In the genomic region with DNA sequence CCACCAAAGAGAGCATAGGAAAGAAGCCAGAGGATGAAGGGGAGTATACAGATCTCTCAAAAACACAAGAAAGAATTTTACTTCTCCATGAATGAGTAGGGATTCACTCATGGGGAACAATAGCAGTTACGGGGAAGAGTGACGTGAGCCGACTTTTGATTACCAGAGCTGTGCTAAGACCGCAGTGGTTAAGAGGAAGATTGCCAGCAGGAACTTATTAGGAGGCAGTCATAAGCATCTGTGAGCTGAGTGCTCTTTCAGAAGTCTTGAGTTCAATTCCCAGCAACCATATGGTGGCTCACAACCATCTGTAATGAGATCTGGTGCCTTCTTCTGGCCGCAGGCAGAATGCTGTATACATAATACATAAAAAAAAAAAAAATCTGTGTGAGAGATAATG, we compare ENCODE assay signal across 19 mouse cellular contexts. TPM values are rescaled to one million over a fixed set of nuclear protein-coding genes. Genes with fewer than 3 reads are reported as not detected.
DNase-seq lines count a peak whose midpoint lies in the region; ATAC-seq and TF ChIP-seq lines count a peak whose summit lies in the region.
"Had no signal": no experiment of that assay in that cellular context is flagged by ENCODE, and none has a peak within 500 bp of the region (broad histone marks: within the 10 kb centered on the region; RNA-seq: fewer than 3 reads in every experiment).

No protein-coding gene starts in this region.

- H3K36me3 ChIP-seq in forebrain, embryonic 14.5 days (ENCODE audit: control insufficient read depth, insufficient read depth, low read length) = no peaks in the 10 kb centered on the region
- H3K36me3 ChIP-seq in forebrain, embryonic 12.5 days (replicated peaks) = no peaks in the 10 kb centered on the region
- H3K36me3 ChIP-seq in forebrain, embryonic 16.5 days (ENCODE audit: control insufficient read depth, insufficient read depth) = no peaks in the 10 kb centered on the region
- H3K36me3 ChIP-seq in forebrain, embryonic 10.5 days (replicated peaks) = no peaks in the 10 kb centered on the region
- H3K36me3 ChIP-seq in testis, adult 2 months (ENCODE audit: control insufficient read depth, insufficient read depth, low read length) = no peaks in the 10 kb centered on the region
- H3K36me3 ChIP-seq: embryonic facial prominence, embryonic 10.5 days; embryonic facial prominence, embryonic 12.5 days had no signal

- H3K27ac ChIP-seq in forebrain, embryonic 14.5 days (ENCODE audit: low read depth, low read length) = no peak overlapping the region
- no peak overlapping the region for H3K27ac ChIP-seq in forebrain, embryonic 12.5 days
- no peak overlapping the region for H3K27ac ChIP-seq in forebrain, embryonic 16.5 days (ENCODE audit: low read length)
- no peak overlapping the region for H3K27ac ChIP-seq in forebrain, embryonic 10.5 days
- 0 out of 2 replicates have a peak overlapping the region, but pooled peaks have one; percentile 13 for H3K27ac ChIP-seq in testis, adult 2 months (ENCODE audit: control insufficient read depth, insufficient read depth, low read depth, low read length)
- H3K27ac ChIP-seq: embryonic facial prominence, embryonic 10.5 days; embryonic facial prominence, embryonic 12.5 days had no signal

- no peaks in the 10 kb centered on the region for H3K4me1 ChIP-seq in forebrain, embryonic 14.5 days (ENCODE audit: control insufficient read depth, insufficient read depth, low read length)
- no peaks in the 10 kb centered on the region for H3K4me1 ChIP-seq in forebrain, embryonic 12.5 days
- H3K4me1 ChIP-seq in forebrain, embryonic 16.5 days (replicated peaks; ENCODE audit: control insufficient read depth, insufficient read depth, low read length) = no peaks in the 10 kb centered on the region
- no peaks in the 10 kb centered on the region for H3K4me1 ChIP-seq in forebrain, embryonic 10.5 days
- H3K4me1 ChIP-seq in testis, adult 2 months (ENCODE audit: control insufficient read depth, insufficient read depth, low read length) = no peaks in the 10 kb centered on the region
- H3K4me1 ChIP-seq: embryonic facial prominence, embryonic 10.5 days; embryonic facial prominence, embryonic 12.5 days had no signal

- peak; percentile 57; the same call in 1 of the 2 replicates for ATAC-seq in forebrain, embryonic 14.5 days
- ATAC-seq in forebrain, embryonic 12.5 days (ENCODE audit: low FRiP score) = no peak
- peak; percentile 79 for ATAC-seq in forebrain, embryonic 16.5 days
- ATAC-seq: CD4-positive, CD25-positive, alpha-beta regulatory T cell, adult 4 months had no signal

- WGBS in forebrain, embryonic 14.5 days = 72% methylated on average over 5 of the region's 5 CpGs
- WGBS in forebrain, embryonic 12.5 days = 82% methylated on average over 5 of the region's 5 CpGs
- 56% methylated on average over 5 of the region's 5 CpGs for WGBS in forebrain, embryonic 16.5 days
- WGBS in forebrain, embryonic 10.5 days = 90% methylated on average over 5 of the region's 5 CpGs

- TF ChIP-seq POLR2A in testis, adult 2 months (IDR thresholded peaks at IDR 0.05; ENCODE audit: control insufficient read depth, low read depth, low read length) = no peak

- DNase-seq in forebrain, embryonic 14.5 days (ENCODE audit: low spot score) = peak; percentile 51
- no peak for DNase-seq in forebrain, embryonic 10.5 days (ENCODE audit: extremely low spot score, low spot score)
- no peak for DNase-seq in testis, postnatal 10 days (ENCODE audit: low spot score)
- no peak for DNase-seq in frontal cortex, adult 2 months (ENCODE audit: extremely low spot score in 1 of 2, low spot score in 1 of 2)
- DNase-seq: adrenal gland, adult 2 months; adrenal gland, postnatal 10 days; adrenal gland, postnatal 25 days; B cell, adult 2 months; cerebellum, adult 11-12 months; cerebellum, adult 2 months; cerebellum, adult 9-10 months; cerebellum, postnatal 10 days; cerebellum, postnatal 25 days had no signal

- no peak for TF ChIP-seq CTCF in testis, adult 2 months (IDR thresholded peaks at IDR 0.05; ENCODE audit: control insufficient read depth, insufficient read depth, insufficient replicate concordance, low read depth, low read length)

- H3K4me2 ChIP-seq in forebrain, embryonic 14.5 days (ENCODE audit: low read length) = no peak overlapping the region
- no peak overlapping the region for H3K4me2 ChIP-seq in forebrain, embryonic 12.5 days
- no peak overlapping the region for H3K4me2 ChIP-seq in forebrain, embryonic 16.5 days (ENCODE audit: low read length)
- H3K4me2 ChIP-seq: embryonic facial prominence, embryonic 12.5 days had no signal

- H3K9ac ChIP-seq in forebrain, embryonic 14.5 days (ENCODE audit: low read length) = no peak overlapping the region
- H3K9ac ChIP-seq in forebrain, embryonic 12.5 days = no peak overlapping the region
- H3K9ac ChIP-seq in forebrain, embryonic 16.5 days (replicated peaks; ENCODE audit: low read depth, low read length) = no peak overlapping the region
- H3K9ac ChIP-seq: embryonic facial prominence, embryonic 12.5 days had no signal

- no peaks in the 10 kb centered on the region for H3K27me3 ChIP-seq in forebrain, embryonic 14.5 days (replicated peaks; ENCODE audit: control insufficient read depth, insufficient read depth, low read length)
- no peaks in the 10 kb centered on the region for H3K27me3 ChIP-seq in forebrain, embryonic 12.5 days
- H3K27me3 ChIP-seq in forebrain, embryonic 16.5 days (replicated peaks; ENCODE audit: control insufficient read depth, insufficient read depth, low read length) = no peaks in the 10 kb centered on the region
- no peaks in the 10 kb centered on the region for H3K27me3 ChIP-seq in forebrain, embryonic 10.5 days (ENCODE audit: poor library complexity, severe bottlenecking)
- no peaks in the 10 kb centered on the region for H3K27me3 ChIP-seq in testis, adult 2 months (ENCODE audit: control insufficient read depth, insufficient read depth, low read length)
- H3K27me3 ChIP-seq: embryonic facial prominence, embryonic 12.5 days had no signal

- H3K4me3 ChIP-seq in forebrain, embryonic 14.5 days (ENCODE audit: low read depth, low read length) = no peak overlapping the region
- H3K4me3 ChIP-seq in forebrain, embryonic 12.5 days (replicated peaks) = no peak overlapping the region
- no peak overlapping the region for H3K4me3 ChIP-seq in forebrain, embryonic 16.5 days (replicated peaks; ENCODE audit: low read length)
- no peak overlapping the region for H3K4me3 ChIP-seq in forebrain, embryonic 10.5 days
- H3K4me3 ChIP-seq in testis, adult 2 months (ENCODE audit: control insufficient read depth, low read depth, low read length) = no peak overlapping the region
- H3K4me3 ChIP-seq: embryonic facial prominence, embryonic 10.5 days; embryonic facial prominence, embryonic 12.5 days had no signal

- H3K9me3 ChIP-seq in forebrain, embryonic 14.5 days (replicated peaks; ENCODE audit: control insufficient read depth, low read length) = no peaks in the 10 kb centered on the region
- H3K9me3 ChIP-seq in forebrain, embryonic 12.5 days = no peaks in the 10 kb centered on the region
- H3K9me3 ChIP-seq in forebrain, embryonic 16.5 days (ENCODE audit: control insufficient read depth, low read length) = no peaks in the 10 kb centered on the region
- no peaks in the 10 kb centered on the region for H3K9me3 ChIP-seq in forebrain, embryonic 10.5 days
- H3K9me3 ChIP-seq: embryonic facial prominence, embryonic 10.5 days; embryonic facial prominence, embryonic 12.5 days had no signal

RNA-seq across cellular contexts. Expression of gene Bend6, which starts 34.1 kb away (rescaled TPM):
- polyA plus RNA-seq in forebrain, embryonic 14.5 days (2014; fragmentation: Nextera tagmentation; extraction: Ambion mirVana) = 32.2 and 40.3 TPM in 2 replicates
- 3.7 and 3.9 TPM in 2 replicates for polyA plus RNA-seq in forebrain, embryonic 12.5 days (2016; fragmentation: Nextera tagmentation; extraction: Ambion mirVana)
- 58.6 and 61.5 TPM in 2 replicates for polyA plus RNA-seq in forebrain, embryonic 16.5 days (2015; fragmentation: Nextera tagmentation; extraction: Ambion mirVana)
- polyA plus RNA-seq in forebrain, embryonic 10.5 days (2016; fragmentation: Nextera tagmentation; extraction: Ambion mirVana) = 1.5 and 2.0 TPM in 2 replicates
- 0.87 and 1.1 TPM in 2 replicates for polyA plus RNA-seq in testis, adult 2 months (2012; rRNA removed)
- polyA plus RNA-seq in frontal cortex, adult 2 months (2012; rRNA removed) = 93.6 and 97.2 TPM in 2 replicates

RNA-seq across cellular contexts. Expression of gene Dst, which starts 34.5 kb away (rescaled TPM):
- 24.9 and 43.9 TPM in 2 replicates for polyA plus RNA-seq in forebrain, embryonic 14.5 days (2014; fragmentation: Nextera tagmentation; extraction: Ambion mirVana)
- 26.8 and 30.8 TPM in 2 replicates for polyA plus RNA-seq in forebrain, embryonic 12.5 days (2016; fragmentation: Nextera tagmentation; extraction: Ambion mirVana)
- 35.5 and 41.2 TPM in 2 replicates for polyA plus RNA-seq in forebrain, embryonic 16.5 days (2015; fragmentation: Nextera tagmentation; extraction: Ambion mirVana)
- polyA plus RNA-seq in forebrain, embryonic 10.5 days (2016; fragmentation: Nextera tagmentation; extraction: Ambion mirVana) = 11.3 and 11.9 TPM in 2 replicates
- 33.0 and 38.7 TPM in 2 replicates for polyA plus RNA-seq in testis, adult 2 months (2012; rRNA removed)
- polyA plus RNA-seq in frontal cortex, adult 2 months (2012; rRNA removed) = 80.7 and 80.9 TPM in 2 replicates

RNA-seq across cellular contexts. Expression of gene Zfp451, which starts 59.2 kb away (rescaled TPM):
- 43.4 and 54.2 TPM in 2 replicates for polyA plus RNA-seq in forebrain, embryonic 14.5 days (2014; fragmentation: Nextera tagmentation; extraction: Ambion mirVana)
- 51.9 and 55.6 TPM in 2 replicates for polyA plus RNA-seq in forebrain, embryonic 12.5 days (2016; fragmentation: Nextera tagmentation; extraction: Ambion mirVana)
- 50.9 and 56.8 TPM in 2 replicates for polyA plus RNA-seq in forebrain, embryonic 16.5 days (2015; fragmentation: Nextera tagmentation; extraction: Ambion mirVana)
- polyA plus RNA-seq in forebrain, embryonic 10.5 days (2016; fragmentation: Nextera tagmentation; extraction: Ambion mirVana) = 30.8 and 32.6 TPM in 2 replicates
- 120 and 152 TPM in 2 replicates for polyA plus RNA-seq in testis, adult 2 months (2012; rRNA removed)
- polyA plus RNA-seq in frontal cortex, adult 2 months (2012; rRNA removed) = 22.8 and 25.1 TPM in 2 replicates
